ENCODE assay signal across 15 mouse cellular contexts in genomic region chr5:74623316-74624000, GRCm38 (mm10).
"Had no signal": no experiment of that assay in that cellular context is flagged by ENCODE, and none has a peak within 500 bp of the region (broad histone marks: within the 10 kb centered on the region; RNA-seq: fewer than 3 reads in every experiment).

No protein-coding gene starts in this region.

- H3K27ac ChIP-seq: kidney, embryonic 15.5 days; liver, embryonic 15.5 days; midbrain, embryonic 10.5 days; neural tube, embryonic 12.5 days; stomach, postnatal 0 days had no signal

- ATAC-seq: lung, postnatal 0 days had no signal

- H3K9me3 ChIP-seq: kidney, embryonic 15.5 days; limb, embryonic 12.5 days; liver, embryonic 15.5 days; midbrain, embryonic 10.5 days; neural tube, embryonic 12.5 days had no signal

- H3K4me3 ChIP-seq: kidney, embryonic 15.5 days; limb, embryonic 12.5 days; liver, embryonic 15.5 days; midbrain, embryonic 10.5 days; neural tube, embryonic 12.5 days had no signal

- H3K27me3 ChIP-seq: kidney, embryonic 15.5 days; limb, embryonic 12.5 days; liver, embryonic 15.5 days; neural tube, embryonic 12.5 days had no signal

- H3K9ac ChIP-seq: kidney, embryonic 15.5 days; limb, embryonic 12.5 days; liver, embryonic 15.5 days; neural tube, embryonic 12.5 days had no signal

- H3K4me1 ChIP-seq: liver, embryonic 15.5 days; neural tube, embryonic 12.5 days had no signal

- DNase-seq: kidney, postnatal 14 days; liver; lung, adult 2 months; lung, postnatal 4 days; midbrain, embryonic 14.5 days; right cerebral cortex, adult 18-20 months; right cerebral cortex, postnatal 25 days; thymus, postnatal 4 days had no signal

- H3K36me3 ChIP-seq: kidney, embryonic 15.5 days; limb, embryonic 12.5 days; liver, embryonic 15.5 days; midbrain, embryonic 10.5 days; neural tube, embryonic 12.5 days had no signal

- H3K4me2 ChIP-seq: kidney, embryonic 15.5 days; limb, embryonic 12.5 days; liver, embryonic 15.5 days; neural tube, embryonic 12.5 days had no signal
